Mouse (Mus musculus) CH12F3 (cell line): ENCODE results near the gene Maf.

ENCODE experiments used
- in situ Hi-C: fragments of 300-500 bp; cut with MboI; formaldehyde crosslinking; loops from 2 replicates; pipeline ENCODE4 v1.14.3; 2020; ENCODE audit warnings: low sequenced_read_pairs

The Maf gene

DNA sequence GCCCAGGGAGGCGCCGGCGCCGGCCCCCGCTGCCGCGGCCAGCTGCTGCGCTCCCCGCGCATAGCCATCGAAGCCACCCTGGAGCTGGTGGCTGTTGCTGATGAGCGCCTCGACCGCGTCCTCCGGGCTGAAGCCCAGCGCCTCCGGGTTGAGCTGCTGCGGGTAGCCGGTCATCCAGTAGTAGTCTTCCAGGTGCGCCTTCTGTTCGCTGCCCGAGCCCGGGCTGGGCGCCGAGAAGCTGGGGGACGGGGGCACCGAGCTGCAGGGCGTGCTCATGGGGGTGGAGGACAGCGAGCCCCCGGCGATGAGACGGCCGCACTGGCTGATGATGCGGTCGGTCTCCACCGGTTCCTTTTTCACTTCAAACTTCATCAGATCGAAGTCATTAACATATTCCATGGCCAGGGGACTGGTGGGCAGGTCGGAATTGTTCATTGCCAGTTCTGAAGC is 1.2 kb downstream of the Maf start:
- in situ Hi-C loops = no loop called here

GRCm38 (mm10) chr8:115705591-115706110 is 1.9 kb downstream of the Maf start:
- in situ Hi-C loops = no loop called here

DNA sequence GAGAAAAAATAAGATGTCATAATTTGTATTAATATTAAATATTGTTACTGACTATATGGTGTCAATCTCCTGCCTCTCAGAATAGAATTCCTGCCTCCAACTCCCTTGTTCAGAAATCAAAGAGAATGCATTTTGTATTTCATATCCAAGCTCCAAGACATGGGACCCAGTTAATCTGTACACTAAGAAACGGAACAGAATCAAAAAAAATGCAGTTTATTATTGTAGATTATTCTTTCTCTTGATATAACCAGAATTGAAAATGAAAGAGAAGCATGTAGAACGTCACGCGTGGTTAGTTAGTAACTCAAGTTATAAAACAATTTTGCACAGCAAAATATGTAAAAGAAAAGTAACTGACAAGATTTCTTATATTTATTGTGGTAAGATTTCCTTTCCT is 4.5 kb downstream of the Maf start:
- in situ Hi-C loops = no loop called here

DNA sequence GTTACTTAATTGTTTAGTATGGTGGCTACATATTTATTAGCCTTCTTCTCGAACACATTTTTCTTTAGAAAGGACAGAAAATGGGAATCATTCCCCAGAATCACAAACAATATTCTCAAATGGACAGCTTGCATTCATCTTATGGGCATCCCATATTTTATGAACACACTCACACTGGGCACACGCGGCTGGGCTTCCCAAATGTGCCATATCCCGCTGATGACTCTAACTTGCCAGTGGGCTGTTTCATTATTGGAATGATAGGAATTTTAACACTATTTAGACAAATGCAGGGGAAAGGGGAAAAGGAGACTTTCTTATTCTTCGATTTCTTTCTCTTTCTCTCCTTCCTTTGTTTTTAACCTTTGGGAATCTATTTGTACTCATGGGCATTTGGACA is 6.6 kb downstream of the Maf start:
- in situ Hi-C loops = no loop called here

DNA sequence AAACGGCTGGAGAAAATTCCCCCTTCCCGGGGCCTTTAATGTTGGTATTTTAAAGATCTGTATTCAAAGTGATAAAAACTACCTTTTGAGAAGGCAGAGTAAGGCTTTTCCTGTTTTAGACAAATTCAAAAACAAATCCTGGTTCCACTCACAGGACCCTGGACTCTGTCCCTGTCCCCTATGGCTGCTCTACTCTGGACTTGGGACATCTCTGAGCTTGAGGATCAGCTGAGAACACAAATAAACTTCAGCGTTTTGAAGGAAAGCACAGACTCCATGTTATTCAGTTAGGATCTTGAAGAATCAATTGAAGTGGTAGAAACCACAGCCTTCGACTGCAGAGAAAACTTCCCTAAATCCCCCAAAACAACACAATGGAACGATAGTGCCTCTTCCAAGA is 8.4 kb downstream of the Maf start:
- in situ Hi-C loops = no loop called here

DNA sequence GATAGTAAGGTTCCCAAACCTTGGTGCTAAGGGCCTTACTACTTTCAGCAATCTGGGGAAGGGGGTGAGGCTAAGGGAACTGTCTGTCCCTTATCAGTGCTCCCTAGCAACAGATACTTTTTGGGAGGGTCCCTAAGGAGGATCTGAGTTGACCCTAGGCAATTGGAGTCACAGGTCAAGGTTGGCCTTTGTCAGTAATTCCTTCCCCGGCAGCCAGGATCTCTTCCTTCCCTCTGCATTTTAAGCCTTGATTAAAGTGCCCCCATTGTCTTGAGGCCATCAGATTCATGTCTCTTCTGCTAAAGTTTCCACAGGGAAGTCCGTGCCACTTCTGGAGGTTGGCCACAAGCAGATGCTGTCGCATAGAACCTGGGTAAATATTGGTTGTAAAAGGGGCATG is 10.2 kb downstream of the Maf start:
- in situ Hi-C loops = no loop called here

GRCm38 (mm10) chr8:115696661-115697060 is 10.9 kb downstream of the Maf start:
- in situ Hi-C loops = no loop called here

- in situ Hi-C loops = no loop called here
Measured at GRCm38 (mm10) chr8:115687349-115687748, 20.2 kb downstream of the Maf start.

DNA sequence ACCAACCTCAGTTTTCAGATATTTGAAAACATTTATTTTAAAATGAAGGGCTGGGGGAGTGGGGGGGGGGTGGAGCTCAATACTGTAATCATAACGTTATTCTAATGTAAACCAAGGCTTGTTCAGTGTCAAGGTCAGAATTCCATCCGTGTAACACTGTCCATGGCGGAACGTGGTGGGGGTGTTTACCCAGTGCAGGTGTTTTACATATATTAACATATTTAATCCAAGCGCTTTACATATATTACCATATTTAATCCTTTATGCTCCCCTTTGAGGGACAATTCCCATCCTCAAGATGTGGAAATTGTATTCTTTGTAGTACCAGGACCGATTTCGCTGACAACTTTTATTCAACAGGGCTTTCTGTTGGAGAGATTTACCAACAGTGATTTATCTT is 24.3 kb downstream of the Maf start:
- in situ Hi-C loops = no loop called here

- in situ Hi-C loops = no loop called here
Measured at GRCm38 (mm10) chr8:115679539-115679938, 28.1 kb downstream of the Maf start.

DNA sequence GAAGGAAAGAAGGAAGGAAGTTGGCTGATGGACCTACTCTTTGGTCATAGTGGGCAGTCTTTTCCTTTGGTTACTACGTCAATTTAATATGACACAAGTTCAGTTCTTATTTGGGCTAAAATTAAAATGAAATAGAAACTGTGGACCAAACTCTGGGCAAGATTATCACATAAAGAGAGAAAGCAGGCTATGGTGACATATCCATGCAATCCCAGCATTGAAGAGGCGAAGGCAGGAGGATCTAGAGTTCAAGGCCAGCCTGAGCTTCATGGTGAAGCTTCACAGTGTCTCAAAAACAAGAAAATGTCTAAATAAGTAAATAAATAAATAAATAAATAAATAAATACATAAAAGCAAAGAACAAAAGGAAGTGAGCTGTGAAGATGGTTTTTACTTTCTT is 42.7 kb downstream of the Maf start:
- in situ Hi-C loops = no loop called here

DNA sequence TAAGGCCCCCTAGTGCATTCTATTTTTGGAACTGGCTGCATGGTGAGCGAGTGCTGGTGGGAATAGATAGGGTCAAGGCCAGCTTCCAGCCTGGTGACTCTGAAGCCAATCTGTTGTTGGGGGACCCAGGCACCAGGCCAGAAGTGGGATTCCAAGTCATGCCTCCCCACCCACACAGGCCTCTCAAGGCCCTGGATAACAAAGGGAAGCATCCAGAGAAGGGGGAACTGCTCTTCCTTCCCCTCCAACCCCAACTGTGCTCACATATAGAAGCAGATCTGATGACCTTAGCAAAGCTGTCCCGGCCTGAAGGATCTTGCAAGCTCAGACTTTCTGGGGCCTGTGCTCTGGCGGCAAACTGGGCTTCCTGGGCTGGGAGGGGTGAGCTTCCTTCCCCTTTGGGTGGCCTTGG is 57.5 kb downstream of the Maf start:
- in situ Hi-C loops = no loop called here

GRCm38 (mm10) chr8:115645139-115645538 is 62.5 kb downstream of the Maf start:
- in situ Hi-C loops = no loop called here

GRCm38 (mm10) chr8:115641936-115642335 is 65.7 kb downstream of the Maf start:
- in situ Hi-C loops = no loop called here

DNA sequence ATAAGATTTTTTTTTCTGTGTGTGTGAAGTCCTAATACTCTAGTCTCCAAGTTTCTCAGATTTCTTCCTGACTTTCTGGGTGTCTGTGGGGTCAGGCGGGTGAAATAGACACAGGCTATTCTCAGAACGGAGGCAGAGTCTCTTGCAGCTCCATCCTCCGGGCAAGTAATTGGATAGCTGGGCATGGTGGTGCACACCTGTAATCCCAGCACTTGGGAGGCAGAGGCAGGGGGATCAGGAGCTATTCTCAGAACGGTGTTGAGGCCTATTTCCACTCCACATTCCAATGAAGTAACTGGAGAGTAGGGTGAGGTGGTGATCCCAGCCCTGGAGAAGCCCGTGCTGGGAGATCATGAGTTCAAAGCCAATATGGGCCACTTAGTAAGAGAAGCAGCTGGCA is 67.6 kb downstream of the Maf start:
- in situ Hi-C loops = no loop called here

GRCm38 (mm10) chr8:115636751-115637150 is 70.8 kb downstream of the Maf start:
- in situ Hi-C loops = no loop called here
